Mouse (Mus musculus): ENCODE measurements around the gene Vamp5.
A peak's percentile ranks its signal among the peaks of the same experiment; 100 is the strongest.

Gene Vamp5

DNA sequence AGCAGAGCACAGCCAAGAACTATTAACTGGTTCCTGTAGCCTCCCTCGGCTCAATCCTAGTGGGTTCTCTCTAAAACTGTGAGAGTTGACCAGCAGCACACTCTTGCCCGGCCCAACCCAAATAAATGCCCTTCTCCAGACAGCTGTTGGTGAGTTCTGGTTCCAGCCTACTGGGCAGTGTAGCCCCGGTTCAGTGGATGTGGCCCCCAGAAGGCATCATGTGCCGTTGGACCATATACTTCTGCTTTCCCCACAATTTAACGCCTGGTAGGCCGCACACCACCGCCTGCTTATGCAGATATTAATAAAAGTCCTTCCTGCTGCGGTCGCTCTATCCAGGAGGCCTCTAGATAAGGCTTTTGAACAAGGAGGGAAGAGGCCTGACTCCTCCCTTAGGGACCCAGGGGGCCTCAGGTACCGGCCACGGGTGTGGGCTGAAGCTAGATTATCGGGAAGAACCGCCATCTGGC, 9.2 kb upstream of the Vamp5 start:
- peak in 1 of 2 experiments; percentile 61 for DNase-seq

DNA sequence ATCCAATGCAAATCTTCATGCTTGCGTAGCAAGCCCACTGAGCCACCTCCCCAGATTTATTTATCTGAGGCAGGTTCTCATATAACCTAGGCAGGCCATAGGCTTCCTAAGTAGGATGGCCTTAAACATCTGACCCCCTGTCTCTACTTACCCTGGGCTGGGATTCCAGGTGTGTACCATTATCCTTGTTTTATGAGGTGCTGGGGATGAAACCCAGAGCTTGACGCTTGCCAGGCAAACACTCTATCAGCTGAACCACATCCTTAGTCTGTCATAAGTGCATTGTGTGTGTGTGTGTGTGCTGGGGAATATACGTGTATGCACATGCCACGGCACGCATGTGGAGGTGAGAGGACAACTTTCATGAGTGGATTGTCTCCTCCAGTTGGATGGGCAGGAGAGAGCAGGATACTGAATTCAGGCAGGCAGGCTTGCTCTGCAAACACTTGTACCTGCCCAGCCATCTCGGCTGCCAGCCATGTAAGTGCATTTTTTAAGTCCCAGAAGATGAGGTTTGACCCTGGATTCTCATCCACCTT, 8.6 kb upstream of the Vamp5 start:
- DNase-seq, result no peak

DNA sequence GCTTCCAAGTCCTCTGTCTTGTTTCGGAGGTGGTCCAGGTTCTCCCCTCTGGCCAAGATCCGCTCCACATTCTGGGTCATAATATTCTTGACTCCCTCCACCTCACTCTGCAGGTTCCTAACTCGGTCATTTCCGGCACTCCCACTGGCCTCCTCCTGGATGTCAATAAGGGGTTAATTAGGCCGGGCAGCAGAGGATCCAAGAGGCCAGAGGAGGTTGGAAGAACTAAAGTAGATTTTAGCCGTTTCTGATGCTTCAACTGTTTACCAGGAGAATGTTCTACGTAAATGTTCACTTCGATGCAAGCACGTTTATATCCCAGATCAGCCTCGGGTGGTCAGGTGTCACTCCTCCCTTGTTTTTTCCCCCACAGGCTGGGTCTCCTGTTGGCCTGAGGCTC, 8.0 kb upstream of the Vamp5 start:
- DNase-seq, result no peak

DNA sequence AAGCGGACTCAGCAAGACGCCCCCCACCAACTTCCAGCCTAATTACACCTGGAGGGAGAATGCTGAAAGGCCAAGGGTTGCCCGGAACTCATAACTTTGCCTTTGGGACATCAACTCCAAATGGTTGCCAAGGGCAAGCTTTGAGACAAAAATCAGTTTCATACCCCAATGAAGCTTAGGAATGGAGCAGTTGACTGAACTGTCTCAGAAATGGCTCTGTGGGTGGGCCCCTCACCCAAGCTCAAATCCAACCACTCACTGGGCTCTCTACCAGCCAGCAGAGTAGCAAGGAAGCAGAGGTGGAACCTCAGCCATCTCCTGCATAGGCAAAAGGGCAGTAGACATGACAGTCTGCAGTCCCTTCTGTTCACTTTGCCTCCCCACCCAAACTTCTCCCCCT, 7.5 kb upstream of the Vamp5 start:
- no peak for DNase-seq

DNA sequence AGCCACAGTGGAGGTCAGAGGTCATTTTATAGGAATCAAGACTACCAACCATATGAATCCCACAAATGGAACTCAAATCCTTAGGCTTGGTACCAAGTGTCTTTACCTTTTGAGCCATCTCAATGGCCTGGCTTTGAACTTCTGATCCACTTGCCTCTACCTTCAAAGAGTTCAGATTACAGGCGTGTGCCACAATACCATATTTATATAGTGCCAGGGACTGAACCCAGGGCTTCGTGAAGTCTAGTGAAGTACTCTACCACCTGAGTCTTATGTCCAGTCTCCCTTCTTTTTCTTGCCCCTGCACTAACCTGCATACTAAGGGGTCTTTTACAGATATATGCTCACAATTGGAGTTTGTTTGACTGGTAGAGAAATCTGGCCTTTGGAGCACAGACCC, 6.3 kb upstream of the Vamp5 start:
- DNase-seq, result no peak

DNA sequence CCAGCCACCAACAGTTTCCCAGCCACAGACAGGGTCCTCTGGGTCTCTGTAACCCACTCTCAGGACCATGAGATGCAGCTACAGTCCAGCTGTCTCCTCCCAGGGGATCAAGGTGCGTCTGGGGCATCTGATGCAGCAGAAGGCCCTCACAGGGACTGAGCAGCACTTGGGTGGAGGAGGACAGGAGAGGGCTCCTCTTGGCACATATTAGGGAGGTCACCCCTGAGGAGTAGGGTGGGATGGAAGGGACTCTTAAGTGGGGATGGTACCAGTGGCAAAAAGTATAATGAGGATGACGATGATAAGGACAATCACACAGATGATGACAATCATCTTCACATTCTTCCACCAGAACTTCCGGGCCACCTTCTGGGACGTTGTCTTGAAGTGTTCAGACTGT, 5.0 kb upstream of the Vamp5 start:
- no peak for DNase-seq

DNA sequence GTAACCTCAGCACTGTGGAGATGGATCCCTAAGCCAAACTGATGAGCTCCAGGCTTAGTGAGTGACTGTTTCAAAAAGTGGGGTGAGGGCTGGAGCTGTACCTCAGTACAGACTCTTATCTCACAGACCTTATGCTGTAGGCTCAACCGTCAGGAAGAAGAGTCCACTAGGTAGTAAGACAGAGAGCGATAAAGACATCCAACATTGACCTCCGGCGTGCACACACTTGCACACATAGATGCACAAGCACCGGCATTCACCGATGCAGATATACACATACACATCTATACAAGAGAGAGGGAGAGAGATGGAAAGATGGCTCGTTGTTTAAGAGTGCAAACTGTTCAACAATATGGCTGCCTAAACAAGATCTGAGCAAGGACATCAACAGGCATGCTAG, 3.7 kb upstream of the Vamp5 start:
- no peak for DNase-seq

DNA sequence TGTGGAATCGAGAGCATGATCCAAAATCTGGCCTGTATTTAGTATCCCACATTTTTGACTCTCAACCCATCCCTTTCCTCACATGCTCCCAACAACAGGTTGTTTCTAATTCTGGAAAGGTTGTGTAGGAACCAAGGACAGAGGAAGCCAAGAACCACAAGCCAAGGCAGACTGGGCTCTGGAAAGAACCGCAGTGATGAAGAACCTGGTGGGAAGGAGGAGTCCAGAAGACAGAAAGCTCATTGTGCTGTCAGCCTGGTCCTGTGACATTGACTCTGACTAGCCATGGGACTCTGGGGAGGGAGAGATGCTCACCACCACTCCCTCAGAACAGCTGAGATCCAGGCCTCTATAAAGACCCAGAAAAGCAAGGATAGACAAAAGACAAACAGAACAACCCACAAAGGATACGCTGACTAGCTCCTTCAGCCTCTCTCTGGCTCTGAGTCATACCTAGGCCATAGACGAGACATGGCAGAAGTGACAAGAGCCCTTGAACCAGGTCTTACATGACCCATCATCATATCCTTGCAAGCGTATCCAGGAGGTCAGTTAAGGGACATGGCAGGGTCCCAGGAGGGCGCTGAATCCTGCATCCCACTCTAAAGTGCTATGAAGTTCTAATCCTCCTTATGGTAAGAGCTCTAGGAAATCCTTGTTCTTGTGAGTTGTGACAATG, 3.0 kb upstream of the Vamp5 start:
- no peak for DNase-seq

DNA sequence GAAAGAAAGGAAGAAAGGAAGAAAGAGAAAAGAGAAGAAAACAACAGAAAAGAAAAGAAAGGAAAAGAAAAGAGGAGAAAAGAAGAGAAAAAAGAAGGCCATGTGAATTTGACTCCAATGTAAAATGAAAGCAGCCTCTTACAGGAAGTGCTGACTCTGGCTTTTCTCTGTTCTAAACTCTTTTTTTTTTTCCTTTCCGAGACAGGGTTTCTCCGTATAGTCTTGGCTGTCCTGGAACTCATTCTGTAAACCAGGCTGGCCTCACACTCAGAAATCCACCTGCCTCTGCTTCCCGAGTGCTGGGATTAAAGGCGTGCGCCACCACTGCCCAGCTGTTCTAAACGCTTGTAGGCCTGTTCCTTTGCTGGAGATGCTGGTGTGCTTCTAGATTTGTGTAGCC, 2.2 kb upstream of the Vamp5 start:
- DNase-seq, result no peak

DNA sequence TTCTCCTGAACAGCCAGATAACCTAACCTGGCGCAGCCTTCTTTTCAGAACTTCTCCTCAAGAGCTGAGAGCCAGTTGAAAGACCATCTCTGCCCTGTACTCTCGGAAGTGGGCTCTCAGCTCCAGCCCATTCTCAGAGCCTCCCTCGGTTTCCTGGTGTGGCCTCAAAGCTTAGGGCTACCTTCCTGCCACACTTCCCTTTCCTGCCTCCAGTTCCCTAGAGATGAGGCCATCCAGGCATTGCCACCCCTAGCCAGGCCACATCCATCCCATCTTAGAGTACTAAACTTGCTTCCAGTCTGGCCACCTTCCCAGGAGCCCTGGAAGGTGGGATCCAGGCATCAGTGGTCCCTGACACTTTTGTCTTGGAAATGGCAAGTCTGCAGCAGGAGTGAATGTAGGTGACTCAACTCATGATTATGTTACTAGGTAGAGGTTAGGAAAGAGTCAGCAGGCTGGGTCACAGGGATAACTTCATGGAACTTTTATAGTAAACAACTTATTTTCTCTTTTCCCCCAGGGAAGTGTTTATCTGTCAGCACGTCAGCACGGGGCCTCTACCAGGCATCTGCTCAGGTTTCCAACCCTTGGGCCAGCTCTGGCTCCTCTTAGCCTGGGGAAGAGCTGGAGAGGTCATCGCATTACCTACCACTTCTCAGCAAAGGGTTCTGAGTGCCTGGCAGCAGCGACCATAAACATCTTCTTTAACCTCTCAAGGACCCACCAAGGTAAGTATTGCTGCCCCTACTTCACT, 714 bp downstream of the Vamp5 start:
- no peak for DNase-seq

DNA sequence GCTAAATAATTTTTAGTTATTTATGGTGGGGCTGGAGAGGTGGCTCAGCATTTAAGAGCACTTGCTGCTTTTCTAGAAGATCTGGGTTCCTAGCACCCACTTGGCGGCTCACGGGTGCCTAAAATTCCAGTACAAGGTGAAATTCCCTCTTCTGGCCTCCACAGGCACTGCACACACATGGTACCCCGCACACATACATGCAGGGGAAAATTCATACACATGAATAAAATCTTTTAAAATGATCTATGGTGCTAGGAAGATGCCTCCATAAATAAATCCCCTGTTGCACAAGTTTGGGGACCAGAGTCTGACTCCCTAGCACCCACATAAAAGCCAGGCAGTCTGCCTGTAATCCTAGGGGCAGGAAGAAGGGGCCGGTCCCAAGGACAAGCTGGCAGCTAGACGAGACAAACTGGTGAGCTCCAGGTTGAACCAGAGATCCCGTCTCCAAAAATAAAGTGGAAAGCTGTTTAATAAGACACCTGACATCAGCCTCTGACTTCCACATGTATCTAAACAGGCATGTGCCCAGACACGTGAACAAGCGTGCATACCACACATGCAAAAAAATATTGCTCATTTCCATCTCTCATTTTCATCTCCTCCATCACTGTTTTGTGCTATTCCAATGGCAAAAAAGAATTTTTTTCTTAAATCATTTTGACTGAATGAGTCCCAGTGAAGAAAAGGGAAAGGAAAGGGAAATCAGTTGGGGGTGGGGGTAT, 1.6 kb downstream of the Vamp5 start:
- no peak for DNase-seq

DNA sequence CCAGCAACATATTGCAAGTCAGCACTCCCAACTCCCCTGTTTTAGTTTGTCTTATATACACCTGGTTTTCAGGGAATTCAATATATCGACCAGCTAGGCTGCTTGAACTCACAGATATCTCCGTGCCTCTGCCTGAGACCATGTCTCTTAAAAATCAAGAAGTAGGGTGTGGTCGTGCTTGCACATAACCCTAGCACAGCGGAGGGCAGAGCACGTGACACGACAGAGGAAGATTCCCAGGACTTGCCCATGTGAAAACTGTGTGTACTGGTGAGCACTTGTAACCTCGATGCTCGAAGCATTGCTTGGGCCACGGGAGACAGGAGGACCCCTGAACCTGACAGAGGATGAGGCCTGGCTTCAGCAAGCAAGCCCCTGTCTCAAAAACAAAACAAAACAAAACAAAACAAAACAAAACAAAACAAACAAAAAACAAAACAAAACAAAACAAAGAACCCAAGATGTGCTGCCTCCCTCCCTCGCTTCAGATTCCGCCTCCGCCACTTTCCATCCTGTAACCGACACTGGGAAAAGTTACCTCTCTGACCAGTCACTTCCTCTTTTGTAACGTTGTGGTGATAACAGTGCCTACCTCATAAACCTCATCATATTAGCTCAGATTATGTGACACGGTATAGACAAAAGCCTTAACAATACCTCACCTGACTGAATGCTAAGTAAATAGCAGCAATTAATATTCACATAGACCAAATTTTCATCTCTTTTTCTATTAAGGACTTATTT, 5.3 kb downstream of the Vamp5 start:
- no peak for DNase-seq

DNA sequence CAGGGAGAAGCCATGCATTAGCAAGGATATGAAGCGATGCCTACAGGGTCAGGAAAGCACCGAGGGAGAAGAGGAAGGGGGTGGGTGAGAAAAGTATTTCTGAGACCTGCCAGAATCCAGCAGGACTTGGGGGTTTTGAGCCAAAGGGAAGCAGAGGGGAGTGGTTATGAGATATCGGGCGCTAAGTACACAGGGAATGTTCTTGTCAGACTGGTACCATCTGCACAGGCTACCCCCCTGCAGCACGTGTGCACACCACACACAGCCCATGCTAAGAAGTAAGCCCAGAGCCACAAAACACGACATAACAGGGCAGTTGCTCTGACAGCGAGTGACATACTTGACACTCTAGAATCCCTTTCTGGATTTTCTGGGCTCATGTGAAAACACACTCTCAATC, 6.1 kb downstream of the Vamp5 start:
- DNase-seq, result no peak

DNA sequence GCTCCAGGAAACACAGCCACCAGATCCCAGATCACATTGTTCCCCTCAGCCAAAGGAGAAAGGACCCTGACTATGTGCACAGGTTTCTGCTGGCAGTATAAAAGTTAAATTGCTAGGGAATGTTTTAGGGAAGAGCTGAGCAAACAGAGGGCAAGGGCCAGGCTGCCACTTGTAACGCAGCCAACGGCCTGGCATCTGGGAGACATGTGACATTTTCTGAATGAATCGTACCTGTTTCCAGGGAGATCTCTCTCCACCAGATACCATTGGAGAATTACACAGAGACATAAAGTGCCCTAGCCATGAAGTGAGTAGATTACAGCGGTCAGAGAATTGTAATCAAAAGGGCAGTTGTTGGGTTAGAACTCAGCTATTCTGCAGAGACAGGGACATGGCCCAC, 7.1 kb downstream of the Vamp5 start:
- peak in 1 of 2 experiments; percentile 72 for DNase-seq

DNA sequence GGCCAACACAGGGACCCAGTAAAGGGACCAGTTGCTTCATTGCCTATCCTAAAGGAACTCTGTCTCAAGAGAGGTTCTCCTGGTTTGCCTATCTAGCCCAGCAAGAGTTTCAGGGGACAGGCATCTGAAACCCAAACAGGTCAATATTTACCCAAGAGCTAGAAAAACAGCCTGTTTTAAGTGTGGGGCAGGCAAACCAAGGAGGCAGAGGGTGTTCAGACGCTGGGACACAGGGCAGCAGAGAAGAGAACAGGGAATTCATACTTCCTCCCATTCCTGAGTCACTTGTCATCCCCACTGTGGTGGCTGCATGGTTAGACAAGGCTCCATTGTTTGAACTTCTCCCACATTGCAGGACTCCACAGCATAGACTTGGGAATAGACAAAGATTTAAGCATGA, 8.7 kb downstream of the Vamp5 start:
- DNase-seq, result no peak

DNA sequence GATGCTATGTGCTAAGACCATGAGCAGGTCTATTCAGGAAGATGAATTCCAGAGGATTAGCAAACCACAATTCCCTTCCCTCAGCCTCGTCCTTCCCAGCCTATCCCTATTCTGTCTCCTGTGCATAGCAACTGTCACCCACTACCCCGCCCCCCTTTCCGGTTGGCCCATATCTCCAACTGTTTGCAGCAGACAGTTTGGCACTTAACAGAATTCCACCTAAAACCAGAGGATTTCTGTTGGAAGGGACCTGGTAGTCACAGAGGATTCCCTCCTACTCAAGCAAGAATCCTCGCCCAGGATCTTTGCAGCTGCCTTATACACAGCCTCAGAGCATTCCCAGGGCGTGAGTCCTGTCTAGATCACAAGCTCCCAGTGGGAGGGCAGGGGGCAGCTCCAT, 9.1 kb downstream of the Vamp5 start:
- no peak for DNase-seq

DNA sequence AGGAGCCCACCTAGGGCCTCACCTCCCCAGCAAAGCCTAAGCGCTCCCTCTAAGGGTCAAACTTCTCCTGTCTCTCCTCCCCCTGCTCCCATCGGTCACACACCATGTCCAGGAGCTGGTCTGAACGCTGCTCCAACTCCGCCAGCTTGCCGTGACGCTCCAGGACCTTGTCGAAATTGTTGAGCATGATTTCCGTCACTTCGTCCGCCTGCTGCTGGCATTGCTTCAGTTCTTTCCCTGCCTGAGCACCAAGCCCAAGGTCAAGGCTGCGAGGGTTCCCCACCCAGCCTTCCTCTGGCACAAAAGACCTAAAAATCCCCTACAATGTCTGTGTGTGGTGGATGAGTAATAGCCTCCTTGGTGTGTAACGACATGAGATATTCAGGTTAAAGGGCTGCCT, 10.2 kb downstream of the Vamp5 start:
- no peak for DNase-seq

DNA sequence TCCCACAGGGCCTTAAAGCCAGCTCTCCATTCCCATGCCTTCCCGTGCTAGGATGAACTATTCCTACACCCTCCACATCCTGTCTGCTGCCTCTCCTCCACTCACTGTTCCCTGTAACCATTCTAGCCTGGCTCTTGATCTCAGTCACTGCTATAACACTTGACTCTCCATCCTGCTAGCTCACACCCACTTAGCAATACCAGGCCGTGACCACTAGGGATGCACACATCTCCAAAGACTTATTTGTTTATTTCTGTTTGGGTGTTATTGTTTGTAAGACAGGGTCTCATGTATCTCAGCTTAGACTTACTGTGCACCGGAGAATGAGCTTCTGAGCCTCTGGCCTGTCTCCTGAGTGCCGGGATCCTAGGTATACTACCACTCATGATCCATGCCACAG, 10.7 kb downstream of the Vamp5 start:
- DNase-seq, result no peak

DNA sequence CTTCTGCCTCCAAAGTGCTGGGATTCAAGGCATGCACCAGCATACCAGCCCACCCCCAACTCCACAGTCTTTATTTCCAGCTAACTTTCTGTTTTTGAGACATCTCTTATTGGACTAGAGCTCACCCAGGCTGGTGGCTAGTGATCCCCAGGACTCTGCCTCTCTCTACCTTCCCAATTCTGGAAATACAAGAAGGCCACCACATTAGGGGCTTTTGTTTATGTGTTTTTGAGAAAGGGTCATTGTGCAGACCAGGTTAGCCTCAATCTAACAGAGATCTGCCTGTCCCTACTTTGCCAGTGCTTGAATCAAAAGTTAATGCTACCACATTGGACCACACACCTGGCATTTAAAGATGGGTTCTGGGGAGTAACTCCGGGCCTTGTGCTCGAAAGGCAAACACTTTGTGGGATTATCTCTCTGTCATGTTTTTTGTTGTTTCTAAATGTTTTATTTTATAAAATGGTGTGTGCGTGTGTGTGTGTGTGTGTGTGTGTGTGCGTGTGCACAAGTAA, 12.8 kb downstream of the Vamp5 start:
- no peak for DNase-seq

DNA sequence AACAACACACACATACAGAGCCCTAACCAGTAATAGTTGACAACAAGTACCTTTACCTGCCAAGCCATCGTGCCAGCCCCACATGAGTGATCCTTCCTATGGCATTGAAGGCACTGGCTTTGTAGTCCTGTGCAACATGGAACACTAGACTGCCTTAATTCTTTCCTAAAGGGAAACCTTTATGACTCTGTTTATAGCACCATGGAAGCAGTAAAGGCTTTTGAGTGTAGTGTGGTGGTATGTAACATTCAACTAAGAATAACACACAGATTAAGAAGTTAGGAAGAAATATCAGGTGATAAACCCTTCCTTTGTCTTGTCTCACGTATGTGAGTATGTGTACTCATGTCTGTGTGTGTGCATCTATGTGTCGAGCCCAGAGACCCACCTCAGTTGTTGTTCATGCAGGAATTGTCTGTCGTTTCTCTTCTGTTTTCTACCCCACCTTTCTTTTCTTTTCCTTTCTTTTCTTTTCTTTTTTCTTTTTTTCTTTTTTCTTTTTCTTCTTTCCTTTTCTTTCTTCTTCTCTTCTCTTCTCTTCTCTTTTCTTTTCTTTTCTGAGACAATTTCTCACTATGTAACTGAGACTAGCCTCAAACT, 13.3 kb downstream of the Vamp5 start, which contains the start of gene Rnf181:
Gene Rnf181, minus strand, starts transcription at position 113 of the 600 bp plus-strand sequence.
- no peak for DNase-seq

DNA sequence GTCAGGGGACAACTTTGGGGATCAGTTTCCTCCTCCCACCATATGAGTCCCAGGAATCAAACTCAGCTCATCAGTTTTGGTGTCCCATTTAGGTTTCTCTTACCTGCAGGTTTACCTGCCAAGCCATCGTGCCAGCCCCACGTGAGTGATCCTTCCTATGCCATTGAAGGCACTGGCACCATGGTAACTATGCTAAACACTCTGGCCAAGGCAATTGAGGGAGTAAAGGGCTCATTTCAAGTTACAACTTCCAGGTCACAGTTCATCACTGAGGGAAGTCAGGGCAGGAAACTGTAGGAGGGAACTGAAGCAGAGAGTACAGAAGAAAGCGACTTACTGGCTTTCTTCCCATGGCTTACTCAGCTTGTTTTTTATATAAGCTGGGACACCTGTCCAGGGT, 14.0 kb downstream of the Vamp5 start:
- no peak for DNase-seq

DNA sequence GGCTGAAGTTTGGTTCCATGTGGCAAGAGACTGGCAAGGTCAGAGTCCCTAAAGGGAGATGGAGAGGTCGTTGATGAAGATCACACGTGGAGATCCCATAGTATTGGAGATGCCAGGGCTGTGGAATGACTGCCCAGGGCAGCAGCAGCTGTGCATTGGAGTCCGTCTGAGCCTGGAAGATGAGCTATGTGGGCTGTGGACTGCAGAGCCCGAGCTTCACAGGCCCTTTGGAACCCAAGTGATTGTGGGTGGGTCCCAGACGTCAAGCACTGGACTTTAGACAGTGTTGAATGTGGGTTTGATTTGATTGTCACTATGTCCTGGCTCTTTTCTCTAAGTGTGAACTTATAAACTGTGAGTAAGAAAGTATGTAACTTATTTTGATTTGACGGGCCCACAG, 15.3 kb downstream of the Vamp5 start:
- DNase-seq, result no peak
